Mouse (Mus musculus) layer of hippocampus, adult 8-10 months (tissue): Measurements from ENCODE around the gene Sstr4. TPM values are rescaled to one million over a fixed set of nuclear protein-coding genes. Genes with fewer than 3 reads are reported as not detected.

Experiments used
- DNase-seq, 2 experiments: peaks; one replicate each; pipeline ENCODE4 v3.0.0; 2022; ENCODE audit warnings: low spot score in 2 of 2
- total RNA-seq, 4 experiments: library from RNA; stranded (reverse); gene quantifications; 2 replicates each; pipeline ENCODE4 v1.2.4; 2022

Gene Sstr4
- total RNA-seq, 4 experiments from 2014 or later: 54.3 to 76.5 (median 65.3) TPM

DNA sequence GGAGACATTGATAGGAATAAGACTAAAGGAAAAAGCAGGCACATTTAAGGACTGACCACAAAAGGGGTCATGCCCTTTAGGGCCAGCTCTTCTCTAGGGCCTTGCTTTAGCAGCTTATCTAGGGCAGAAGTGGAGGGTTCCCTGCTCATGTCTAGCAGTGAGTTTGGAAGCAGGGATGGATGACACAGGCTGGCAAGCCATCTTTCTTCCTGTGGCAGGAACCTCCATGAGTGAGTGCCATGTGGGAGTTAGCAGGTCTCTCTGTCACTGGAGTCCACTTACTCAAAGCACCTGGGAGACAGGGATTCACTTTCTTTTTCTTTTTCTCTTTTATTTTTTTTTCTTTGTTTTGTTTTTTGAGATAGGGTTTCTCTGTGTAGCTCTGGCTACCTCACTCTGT is 1.3 kb upstream of the Sstr4 start:
- no peak for DNase-seq

DNA sequence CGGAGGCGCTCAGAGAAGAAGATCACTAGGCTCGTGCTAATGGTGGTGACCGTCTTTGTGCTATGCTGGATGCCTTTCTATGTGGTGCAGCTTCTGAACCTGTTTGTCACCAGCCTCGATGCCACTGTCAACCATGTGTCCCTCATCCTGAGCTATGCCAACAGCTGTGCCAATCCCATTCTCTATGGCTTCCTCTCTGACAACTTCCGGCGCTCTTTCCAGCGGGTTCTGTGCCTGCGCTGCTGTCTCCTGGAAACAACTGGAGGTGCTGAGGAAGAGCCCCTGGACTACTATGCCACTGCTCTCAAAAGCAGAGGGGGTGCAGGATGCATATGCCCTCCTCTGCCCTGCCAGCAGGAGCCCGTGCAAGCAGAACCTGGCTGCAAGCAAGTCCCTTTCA is 1.1 kb downstream of the Sstr4 start:
- peak in 1 of 2 experiments; percentile 37 for DNase-seq

DNA sequence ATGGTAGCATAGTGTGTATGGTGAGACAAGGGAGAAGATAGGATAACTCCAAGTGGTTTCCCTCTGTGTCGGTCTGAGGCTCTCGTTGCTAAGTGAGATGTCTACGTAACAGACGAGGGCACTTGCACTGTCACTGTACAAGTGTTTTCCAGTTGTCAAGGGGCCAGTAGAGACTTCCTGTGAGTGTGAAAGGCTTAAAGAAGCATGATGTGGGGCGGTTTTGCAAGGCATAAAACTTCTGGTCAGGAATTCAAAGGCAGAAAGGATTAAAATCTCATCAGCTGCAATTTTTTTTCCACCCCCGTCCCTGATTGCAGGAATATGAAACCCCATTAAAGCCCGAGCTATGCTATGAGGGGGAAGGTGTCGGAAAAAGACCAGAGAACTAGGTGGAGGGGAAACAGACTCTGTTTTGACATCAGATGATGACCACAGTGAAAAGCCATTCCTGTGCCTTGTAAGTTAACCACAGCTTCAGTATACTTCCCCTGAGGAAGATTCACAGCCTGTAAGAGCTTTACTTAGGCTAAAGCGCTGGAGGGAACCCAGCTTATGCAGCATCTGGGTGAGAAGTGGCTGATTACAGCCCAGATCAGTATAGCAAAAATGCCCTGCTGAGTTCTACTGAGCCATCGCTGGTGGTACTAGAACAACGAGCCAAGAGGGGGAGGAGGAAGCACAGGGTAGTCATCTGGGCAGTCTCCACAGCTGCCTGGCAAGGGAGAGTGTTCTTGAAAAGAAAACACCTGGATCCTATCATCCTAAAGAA is 2.1 kb downstream of the Sstr4 start:
- DNase-seq: no peak

DNA sequence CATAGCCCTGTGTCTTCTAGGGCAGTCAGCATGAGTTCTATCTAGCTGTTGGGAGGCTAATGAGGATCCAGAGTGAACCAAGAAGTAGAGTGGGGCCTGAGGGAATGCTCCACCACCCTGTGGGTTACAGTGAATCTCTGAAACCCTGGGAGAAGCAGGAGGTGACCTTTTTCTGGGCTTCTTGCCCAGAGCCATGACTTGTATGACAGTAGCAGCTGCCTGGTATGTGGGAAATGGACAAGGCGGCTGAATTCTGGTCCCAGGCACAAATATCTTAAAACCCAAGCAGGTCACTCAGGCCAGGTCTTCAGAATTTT is 2.6 kb downstream of the Sstr4 start:
- no peak for DNase-seq

DNA sequence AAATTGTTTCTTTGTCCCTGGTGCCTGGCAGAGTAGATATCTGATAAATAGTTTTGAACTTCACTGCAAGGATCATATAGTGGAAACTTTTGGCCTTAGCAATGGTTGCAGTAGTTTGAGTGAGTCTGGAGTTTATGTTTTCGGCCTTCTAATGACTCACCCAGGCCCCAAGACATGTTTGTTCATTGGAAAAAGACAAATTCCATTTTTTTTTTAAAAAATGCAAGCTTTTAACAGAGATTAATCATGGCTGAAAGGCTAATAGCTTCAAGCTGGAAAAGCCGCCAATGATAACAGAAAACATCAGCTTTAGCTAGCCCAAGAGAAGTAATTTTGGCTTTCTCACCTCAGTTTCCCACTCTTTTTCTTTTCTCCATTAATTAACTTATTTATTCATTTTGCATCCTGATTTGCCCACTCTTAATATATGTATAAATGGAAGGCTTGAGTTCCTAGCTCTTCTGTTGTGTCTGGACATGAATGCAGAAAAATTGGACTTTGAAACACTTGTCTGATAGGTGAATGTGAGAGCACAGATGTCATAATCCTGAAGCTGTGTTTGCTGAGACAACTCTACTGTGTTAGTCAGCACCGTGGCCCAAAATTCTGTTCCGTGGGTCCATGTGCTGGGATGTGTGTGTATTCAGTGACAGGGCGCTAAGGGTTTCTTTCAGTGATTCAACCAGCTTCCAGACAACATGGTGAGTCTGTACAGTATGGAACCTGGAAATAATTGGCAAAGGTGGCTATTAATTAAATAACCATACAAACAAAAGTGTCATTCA is 3.9 kb downstream of the Sstr4 start:
- no peak for DNase-seq

DNA sequence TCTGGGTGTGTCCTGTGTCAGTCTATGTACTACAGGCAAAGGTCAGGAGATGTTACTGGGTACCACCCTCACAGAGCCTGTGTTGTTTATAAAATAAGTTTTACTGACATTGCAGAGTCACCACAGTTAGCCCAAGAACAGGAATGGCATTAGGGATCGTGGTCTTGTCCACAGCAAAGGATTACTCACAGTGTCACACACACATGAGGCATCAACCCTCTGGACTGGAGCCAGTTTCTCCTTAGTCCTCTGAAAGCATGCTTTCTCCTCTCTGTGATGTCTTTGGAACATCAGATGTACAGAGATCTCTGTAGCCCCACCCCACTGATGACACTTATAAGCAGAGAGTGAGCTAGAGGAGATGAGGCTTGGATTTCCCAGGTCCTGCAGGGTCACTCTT is 7.1 kb downstream of the Sstr4 start:
- DNase-seq: no peak

DNA sequence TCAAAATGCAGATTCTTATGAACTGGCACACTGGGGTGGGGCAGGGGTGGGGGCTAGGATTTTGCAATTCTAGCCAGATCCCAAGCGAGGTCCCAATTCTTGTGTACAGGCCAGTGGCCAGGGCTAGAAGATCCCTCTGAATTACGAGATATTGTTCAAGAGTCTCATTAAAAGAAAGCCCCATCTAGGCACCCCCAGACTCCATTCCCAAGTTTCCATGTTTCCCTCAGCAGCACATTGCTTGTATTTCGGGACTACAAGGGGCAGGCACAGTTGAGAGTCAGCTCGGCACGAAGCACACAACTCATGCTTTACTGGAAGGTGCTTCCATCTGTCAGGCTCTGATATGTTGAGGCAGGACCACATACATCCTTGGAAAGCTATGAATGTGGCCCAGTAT is 9.8 kb downstream of the Sstr4 start:
- no peak for DNase-seq

DNA sequence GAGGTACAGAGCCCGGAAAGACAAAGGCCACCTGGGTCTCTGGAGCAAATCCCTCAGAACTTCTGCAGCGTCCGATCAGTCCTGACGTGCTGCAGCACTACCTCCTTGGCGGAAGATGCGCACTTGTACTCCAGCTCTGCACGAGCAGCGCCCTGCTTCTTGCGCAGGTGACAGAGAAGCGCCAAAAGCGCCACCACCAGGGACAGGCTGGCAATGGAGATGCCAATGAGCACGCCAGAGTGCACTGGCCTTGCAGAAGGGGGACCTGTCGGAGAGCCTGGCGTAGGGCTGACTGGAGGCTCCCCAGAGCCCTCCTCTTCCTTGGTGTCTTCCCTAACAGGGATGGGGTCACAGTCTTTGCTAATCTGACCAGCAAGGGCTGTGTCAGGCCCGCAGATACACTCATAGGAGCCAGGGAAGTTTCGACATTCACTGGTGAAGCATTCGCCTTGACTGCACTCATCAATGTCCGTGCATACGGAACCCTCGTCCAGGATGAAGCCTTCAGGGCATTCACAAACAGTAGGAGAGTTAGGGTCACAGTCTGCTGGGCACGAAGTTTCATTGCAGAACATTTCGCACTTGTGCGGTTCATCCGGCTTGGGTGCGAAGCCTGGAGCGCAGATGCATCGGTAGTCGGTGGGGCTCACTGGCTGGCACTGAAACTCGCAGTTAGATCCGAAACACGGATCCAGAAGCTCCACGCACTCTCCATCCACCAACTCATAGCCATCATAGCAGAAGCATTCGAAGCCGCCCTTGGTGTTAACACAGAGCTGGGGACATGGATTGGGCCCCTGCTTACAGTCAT is 11.2 kb downstream of the Sstr4 start:
- no peak for DNase-seq

DNA sequence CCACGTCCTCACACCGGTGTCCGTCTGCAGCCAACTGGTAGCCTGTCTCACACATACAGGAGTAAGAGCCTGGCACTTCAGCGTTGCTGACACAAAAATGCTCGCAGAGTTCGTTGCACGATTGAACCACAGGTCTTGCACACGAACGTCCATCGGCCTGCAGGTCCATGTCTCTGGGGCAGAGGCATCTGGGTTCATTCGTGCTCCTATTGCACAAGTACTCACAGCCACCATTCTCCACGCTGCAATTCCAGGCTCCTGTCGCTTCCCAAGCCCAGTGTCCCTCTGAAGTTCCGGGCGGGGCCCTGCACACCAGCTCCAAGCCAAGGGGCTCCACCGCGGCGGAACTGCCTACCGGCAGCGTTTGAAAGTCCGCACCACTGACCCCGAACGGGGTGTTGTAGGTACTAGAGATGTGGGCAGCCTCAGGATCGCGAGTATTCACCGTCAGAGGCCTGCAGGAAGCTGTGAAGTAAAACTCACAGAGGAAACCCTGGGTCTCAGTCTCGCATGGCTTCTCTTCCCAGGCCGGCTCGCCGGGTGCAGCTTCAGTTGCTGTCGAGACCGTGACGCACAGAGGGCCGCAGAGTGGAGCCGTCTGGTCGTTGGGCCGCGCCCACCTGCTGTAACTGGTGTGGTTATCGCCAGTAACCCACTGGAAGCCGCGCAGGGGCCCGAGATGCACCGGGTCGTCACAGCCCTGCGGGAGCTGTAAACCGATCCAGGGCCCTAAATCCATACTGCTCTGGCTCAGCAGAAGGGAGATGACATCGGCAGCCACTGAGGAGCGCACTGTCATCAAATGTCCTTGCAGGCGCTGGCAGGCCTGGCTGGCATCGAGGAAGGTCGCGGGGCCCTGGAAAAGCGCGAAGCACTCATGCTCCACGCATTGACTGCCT is 12.1 kb downstream of the Sstr4 start:
- no peak for DNase-seq

DNA sequence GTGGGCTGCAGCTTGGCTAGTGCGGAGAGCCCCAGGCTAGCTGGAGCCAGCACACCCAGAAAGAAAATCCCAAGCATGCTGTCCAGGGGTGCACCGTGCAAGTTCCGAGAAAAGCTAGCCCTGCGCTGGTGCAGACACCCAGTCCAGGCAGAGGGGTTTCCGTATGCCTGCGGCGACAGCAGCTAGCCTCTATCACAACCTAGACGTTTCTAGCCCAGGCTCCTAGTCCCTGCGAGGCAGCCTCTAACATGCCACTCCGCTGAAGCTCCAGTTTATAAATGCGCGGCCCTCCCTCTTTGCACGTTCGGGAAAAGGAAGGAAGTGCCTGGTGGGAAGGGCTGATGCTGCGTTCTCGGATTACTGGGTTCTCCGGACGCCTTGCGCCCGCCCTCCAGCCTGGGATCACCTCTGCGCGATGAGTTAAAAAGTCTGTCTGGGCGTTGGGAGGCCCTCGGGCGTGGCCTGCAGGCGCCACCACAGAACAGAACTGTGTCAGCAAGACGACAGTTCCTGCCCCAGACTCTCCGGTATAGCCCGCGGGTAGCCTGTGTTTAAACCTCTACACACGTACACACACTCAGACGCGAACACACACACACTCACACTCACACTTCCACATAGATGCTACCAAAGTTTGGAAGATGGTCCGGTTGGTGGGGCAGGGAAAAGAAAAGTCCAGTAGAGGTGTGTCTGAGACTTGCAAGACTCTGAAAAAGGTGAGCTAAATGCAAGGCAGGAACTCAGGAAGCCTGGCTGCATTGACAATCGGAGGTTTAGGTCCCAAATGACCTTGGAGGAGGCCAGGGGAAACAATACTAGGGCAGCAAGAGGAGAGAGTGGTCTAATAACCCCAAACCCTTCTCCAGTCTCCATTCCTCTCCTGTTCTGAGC is 13.0 kb downstream of the Sstr4 start, which contains the start of gene Thbd:
Gene Thbd (minus strand): TSS at position 319 of the 891 bp plus-strand sequence.
- no peak for DNase-seq

DNA sequence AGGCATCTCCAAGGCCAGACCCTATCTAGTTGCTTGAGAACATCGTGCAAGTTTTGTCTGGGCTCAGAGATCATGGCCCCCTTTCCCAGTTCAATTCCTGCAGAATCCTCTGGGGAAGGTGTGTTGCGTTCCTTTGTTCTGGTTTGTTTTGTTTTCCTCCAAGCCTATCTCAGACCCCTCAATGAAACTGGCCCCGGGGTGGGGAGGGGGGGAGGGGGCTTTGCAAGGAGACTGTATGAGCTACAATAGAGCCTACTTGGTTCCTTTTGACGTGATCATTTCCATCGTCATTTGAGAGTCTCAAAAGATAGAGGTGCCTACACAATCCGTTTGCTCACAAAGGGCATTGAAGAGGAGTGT is 13.6 kb downstream of the Sstr4 start:
- DNase-seq: no peak

DNA sequence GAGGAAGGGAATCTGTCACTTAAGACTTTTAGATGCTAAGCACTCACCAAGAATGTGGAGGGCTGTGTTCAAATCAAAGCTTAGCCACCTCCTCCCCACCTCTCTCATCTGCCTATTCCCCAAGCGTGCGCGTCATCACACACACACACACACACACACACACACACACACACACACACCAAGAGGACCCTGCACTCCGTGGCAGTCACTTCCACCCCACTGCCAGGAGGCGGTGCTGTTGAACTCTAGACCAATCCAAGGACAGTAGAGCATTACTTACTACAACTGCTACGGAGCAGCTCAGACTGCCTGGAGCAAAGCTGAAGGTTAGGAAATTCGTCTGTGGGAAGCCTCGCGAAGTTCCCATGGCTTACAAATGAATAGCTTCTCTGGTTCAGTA is 14.0 kb downstream of the Sstr4 start:
- DNase-seq: peak; percentile 58 to 73

DNA sequence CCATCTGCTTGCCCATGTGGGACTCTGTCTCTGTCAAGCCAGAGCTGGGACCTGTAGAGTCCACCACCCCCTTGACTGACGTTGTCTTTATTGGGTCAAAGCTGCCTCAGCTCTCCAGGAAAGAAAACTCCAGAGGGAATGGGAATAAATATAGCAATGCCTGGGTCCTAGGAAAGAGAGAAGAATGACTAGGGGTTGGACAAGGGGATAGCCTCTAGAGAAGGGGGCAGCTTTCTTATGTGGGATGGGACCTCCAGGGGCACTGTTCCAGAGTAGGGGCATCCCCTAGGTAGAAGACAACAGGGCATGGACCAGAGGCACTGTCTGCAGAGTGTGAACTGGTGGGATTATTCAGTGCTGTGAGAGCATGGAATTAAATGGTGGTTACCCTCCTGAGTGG is 14.7 kb downstream of the Sstr4 start:
- DNase-seq: no peak

DNA sequence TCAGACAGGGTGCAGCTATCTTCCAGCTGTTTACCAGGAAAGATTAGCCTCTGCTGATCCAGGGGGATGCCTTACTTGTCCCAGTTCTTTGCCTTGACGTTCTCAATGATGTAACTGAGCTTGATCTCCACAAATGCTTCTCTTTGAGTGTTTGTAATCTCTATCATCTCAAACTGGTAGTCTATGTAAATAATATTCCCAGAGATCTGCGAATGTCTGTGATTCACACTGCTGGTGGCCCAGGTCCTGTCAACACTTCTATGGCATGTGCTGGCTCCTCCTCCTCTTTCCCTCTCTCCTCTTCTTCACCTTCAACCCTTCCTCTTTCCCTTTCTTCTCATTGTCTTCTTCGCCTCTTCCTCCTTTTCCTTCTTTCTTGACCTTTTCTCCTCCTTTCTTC is 24.0 kb downstream of the Sstr4 start:
- DNase-seq: no peak

DNA sequence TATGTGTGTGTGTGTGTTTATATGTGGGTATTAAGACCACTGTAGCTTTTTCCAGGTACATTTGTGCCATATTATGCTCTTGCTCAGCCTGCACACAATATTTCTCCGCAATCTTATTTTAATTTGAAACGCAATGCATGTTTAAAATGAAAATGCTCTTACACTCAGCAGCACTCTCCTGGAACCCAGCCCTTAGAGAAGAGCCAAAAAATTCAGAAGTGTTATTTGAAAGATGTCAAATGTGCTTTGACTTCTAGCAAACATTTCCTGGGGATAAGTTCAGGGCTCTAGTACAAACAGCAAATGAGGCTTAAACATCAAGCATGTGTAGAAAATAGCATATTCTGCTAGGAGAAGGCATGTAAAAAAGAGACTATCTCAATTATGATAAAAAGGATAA is 24.6 kb downstream of the Sstr4 start:
- no peak for DNase-seq

DNA sequence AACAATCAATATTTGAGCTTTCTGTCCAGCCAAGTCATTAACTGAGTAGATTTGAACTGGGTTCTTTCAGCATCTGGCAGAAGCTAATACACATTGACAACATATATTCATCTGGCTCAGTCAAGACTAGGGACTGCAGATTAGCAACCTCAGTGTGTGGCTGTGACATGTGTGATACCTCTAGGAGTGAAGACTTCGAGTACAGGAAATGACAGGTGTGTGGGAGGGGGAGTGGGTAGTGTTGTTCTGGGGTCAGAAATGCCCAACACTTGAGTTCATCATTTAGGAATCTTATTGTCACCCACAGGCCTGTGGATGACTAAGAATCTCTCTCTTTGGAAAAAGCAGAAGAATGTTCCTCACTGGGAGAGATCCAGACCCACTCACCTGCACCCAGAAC is 26.0 kb downstream of the Sstr4 start:
- DNase-seq: no peak

DNA sequence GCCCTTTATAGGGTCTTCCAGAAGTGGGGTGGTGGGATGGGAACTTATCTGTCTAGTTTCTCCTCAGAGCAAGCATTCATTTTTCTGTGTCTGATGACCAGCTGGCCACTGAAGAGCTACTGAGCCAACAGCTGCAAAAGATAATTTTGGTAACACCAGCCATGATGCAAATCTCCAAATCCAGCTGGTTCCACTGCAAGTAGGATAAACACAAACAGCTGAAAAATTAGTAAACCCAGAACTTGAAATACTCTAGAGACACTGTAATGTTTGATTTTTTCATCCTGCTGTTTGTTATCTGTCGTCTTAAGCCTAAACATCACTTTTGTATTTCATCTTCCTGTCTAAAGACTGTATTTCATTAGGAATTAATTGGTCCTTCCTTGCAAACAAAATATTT is 26.6 kb downstream of the Sstr4 start:
- no peak for DNase-seq

DNA sequence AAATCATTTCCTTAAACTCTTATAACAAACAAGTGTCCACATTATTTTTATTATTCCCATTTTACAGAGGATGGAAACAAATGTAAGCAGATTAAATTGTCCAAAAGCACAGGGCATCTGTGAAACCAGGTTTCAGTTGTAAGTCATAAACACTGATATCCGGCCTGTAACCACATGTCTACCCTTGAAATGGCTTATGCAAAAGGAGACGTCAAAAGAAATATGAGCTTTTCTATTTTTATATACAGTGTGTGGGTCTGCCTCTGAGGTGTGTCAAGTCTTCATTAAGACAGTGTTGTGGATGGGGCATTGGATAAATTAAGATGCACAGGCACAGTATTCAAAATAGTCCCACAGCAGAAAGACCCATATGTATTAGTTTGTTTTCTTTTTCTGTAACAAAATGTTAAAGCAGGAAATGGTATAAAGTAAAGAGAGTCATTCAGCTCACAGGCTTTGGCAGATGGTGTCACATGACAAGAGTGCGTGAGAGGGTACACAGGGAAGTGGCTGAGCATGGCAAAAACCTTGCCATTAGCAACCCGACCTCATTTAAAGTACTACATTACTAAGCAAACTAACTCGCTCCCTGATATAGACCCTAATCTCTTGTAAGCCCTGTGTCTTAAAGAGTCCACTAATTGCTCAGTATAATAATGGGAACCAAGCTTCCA is 30.7 kb downstream of the Sstr4 start:
- no peak for DNase-seq

DNA sequence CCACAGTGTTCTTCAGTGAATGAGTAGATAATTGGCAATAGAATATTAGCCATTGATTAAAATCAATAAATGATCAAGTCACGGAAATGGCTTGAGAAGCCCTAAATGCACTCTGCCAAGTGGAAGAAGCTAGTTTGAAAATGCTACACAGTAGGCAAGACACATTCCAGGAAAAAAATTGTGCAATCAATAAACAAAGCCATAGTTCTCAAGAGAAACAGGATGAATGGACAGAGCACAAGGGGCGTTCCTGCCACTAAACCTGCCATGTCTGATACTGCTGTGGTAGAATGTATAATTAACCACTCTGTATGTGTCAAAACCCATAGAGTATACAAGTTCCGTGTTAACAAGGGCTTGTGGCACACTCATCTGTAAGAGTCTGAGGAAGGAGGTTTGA is 32.4 kb downstream of the Sstr4 start:
- no peak for DNase-seq

DNA sequence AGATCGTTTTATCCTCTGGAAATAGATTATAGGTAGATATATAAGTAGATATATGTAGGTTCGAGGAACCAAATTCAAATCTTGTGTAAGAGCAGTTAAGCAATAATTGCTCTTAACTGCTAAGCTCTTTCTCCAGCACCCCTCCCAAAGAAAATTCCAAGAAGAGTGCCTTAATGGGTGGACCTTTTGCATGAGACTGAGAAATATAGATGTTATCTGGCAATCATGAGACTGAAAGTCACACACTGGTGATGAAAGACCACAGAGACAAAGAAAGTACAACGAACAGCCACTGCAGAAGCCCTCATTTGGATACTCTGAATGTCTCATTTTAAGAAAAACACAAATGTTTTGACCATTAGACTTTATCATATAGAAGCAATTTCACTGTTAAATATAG is 33.4 kb downstream of the Sstr4 start:
- no peak for DNase-seq
